21 mouse cellular contexts compared by ENCODE assay signal in genomic region chr4:64724851-64725250, GRCm38 (mm10).
A peak's percentile ranks its signal among the peaks of the same experiment; 100 is the strongest.
DNase-seq lines count a peak whose midpoint lies in the region.
"Had no signal": no experiment of that assay in that cellular context is flagged by ENCODE, and none has a peak within 500 bp of the region (broad histone marks: within the 10 kb centered on the region; RNA-seq: fewer than 3 reads in every experiment).

No protein-coding gene starts in this region.

- 84% methylated on average over 1 of the region's 1 CpGs for WGBS in forebrain, embryonic 10.5 days

- peak; percentile 56 for DNase-seq in Muller cell, postnatal 12 days (ENCODE audit: inconsistent ontology term)
- DNase-seq in NIH3T3 (ENCODE audit: low read depth) (peak; percentile 11), liver (no peak)
- peak; percentile 65 for DNase-seq in fibroblast of lung, adult 2 months (ENCODE audit: low read depth)
- no peak for DNase-seq in forebrain, embryonic 10.5 days (ENCODE audit: extremely low spot score, low spot score)
- DNase-seq in left cerebral cortex, postnatal 10 days (ENCODE audit: extremely low spot score in 1 of 2, low spot score in 2 of 2) = no peak
- DNase-seq: adrenal gland, adult 2 months; adrenal gland, adult 8-10 months; adrenal gland, postnatal 10 days; adrenal gland, postnatal 14 days; adrenal gland, postnatal 25 days; adrenal gland, postnatal 36 days; B cell, adult 2 months; cerebellum, adult 11 months; cerebellum, adult 11-12 months; cerebellum, adult 18-20 months; cerebellum, adult 2 months; cerebellum, adult 8-10 months had no signal

- no peak overlapping the region for H3K27ac ChIP-seq in forebrain, embryonic 10.5 days

- no peak overlapping the region for H3K4me3 ChIP-seq in forebrain, embryonic 10.5 days

- H3K4me1 ChIP-seq in forebrain, embryonic 10.5 days = no peaks in the 10 kb centered on the region

- no peaks in the 10 kb centered on the region for H3K9me3 ChIP-seq in forebrain, embryonic 10.5 days
- H3K9me3 ChIP-seq: G1E had no signal

- no peaks in the 10 kb centered on the region for H3K36me3 ChIP-seq in forebrain, embryonic 10.5 days (replicated peaks)
- H3K36me3 ChIP-seq: G1E had no signal

- intact Hi-C loops in left cerebral cortex, postnatal 10 days (cut with DNase I) = no loop called here

- H3K27me3 ChIP-seq in forebrain, embryonic 10.5 days (ENCODE audit: poor library complexity, severe bottlenecking) = no peaks in the 10 kb centered on the region
- H3K27me3 ChIP-seq: CH12.LX, Patski had no signal

Comparison
In these comparisons a context has a peak if more than half of its experiments do, and no peak if none do; other contexts are left out.
1. DNase-seq: peak in Muller cell, postnatal 12 days (single experiment), NIH3T3 (single experiment) and fibroblast of lung, adult 2 months (single experiment); none in forebrain, embryonic 10.5 days (single experiment), liver (single experiment) and left cerebral cortex, postnatal 10 days (0 of 2).